Mouse (Mus musculus) forebrain, embryonic 12.5 days (tissue): ENCODE data around the gene Mast4. TPM values are rescaled to one million over a fixed set of nuclear protein-coding genes. Genes with fewer than 3 reads are reported as not detected.

Experiments used
- ATAC-seq: fragments of 200-750 bp; cut with Nextera tagmentation; 2 replicates; pipeline ENCODE4 v1.8.0; 2017; ENCODE audit warnings: moderate TSS enrichment; ENCODE audit not compliant: low FRiP score
- H3K27ac ChIP-seq: fragments of 300-500 bp; sonication (generic); 2 replicates; pipeline ENCODE4 v1.5.1; 2016; ENCODE audit warnings: mild to moderate bottlenecking
- H3K27me3 ChIP-seq: fragments of 300-500 bp; sonication (generic); 2 replicates; pipeline ENCODE4 v1.6.1; 2016; ENCODE audit warnings: mild to moderate bottlenecking
- H3K36me3 ChIP-seq: fragments of 300-500 bp; sonication (generic); replicated peaks from 2 replicates; pipeline ENCODE4 v1.6.1; 2016; ENCODE audit warnings: mild to moderate bottlenecking
- H3K4me1 ChIP-seq: fragments of 300-500 bp; sonication (generic); 2 replicates; pipeline ENCODE4 v1.6.1; 2016
- H3K4me2 ChIP-seq: fragments of 300-500 bp; sonication (generic); 2 replicates; pipeline ENCODE4 v1.6.1; 2016; ENCODE audit warnings: mild to moderate bottlenecking, moderate library complexity
- H3K4me3 ChIP-seq: fragments of 300-500 bp; sonication (generic); replicated peaks from 2 replicates; pipeline ENCODE4 v1.5.1; 2016; ENCODE audit warnings: mild to moderate bottlenecking
- H3K9ac ChIP-seq: fragments of 300-500 bp; sonication (generic); 2 replicates; pipeline ENCODE4 v1.6.1; 2016; ENCODE audit warnings: mild to moderate bottlenecking
- H3K9me3 ChIP-seq: fragments of 300-500 bp; sonication (generic); 2 replicates; pipeline ENCODE4 v1.6.1; 2016
- WGBS: fragments of 180-500 bp; shearing (Covaris S2); methylation state at CpG from one replicate; pipeline ENCODE4 v1.1.7; 2016; 5-methylcytosine and 5-hydroxymethylcytosine counted together
- polyA plus RNA-seq: library from polyadenylated mRNA; unstranded; fragments of >200 nt; fragmentation: Nextera tagmentation; extraction: Ambion mirVana; gene quantifications from 2 replicates; pipeline ENCODE4 v1.2.1, GENCODE M21; 2016

Mast4 gene
- polyA plus RNA-seq, 1 experiment from 2014 or later: 21.5 TPM

DNA sequence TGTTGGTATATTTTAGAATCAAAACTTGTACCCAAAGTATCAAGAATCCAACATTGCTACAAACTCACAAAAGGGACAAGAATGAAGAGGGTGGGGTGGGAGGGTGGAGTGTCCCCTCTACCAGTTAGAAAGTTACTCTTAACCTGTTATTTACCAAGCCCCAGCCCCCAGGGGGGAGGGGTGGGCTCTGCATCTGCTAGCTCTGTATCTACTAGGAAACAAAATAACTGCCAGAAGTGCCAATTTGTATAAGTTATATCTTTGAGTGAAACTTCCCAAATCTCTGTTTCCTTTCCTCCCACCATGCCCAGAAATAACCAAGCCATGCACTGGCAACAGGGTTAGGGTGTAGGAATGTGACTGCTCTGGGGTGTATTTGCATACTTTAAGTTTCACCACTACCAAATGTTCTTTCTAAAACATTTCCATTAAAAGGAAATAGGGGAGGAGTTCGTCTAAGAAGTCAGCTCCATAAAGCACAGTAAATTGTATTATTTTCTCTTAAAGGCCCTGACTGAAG lies 130.9 kb downstream of the Mast4 start:
- Histone ChIP-seq H3K9me3 (no peaks in the 10 kb centered on the region), H3K4me1 (peaks cover 4% of the 10 kb centered on the region; the same call in 1 of the 2 replicates), H3K27me3 (no peaks in the 10 kb centered on the region), H3K27ac (no peak overlapping the region), H3K4me2 (no peak overlapping the region), H3K4me3 (no peak overlapping the region), H3K9ac (no peak overlapping the region), H3K36me3 (no peaks in the 10 kb centered on the region)
- ATAC-seq: no peak
- WGBS: 42% methylated on average over 1 of the region's 1 CpGs

DNA sequence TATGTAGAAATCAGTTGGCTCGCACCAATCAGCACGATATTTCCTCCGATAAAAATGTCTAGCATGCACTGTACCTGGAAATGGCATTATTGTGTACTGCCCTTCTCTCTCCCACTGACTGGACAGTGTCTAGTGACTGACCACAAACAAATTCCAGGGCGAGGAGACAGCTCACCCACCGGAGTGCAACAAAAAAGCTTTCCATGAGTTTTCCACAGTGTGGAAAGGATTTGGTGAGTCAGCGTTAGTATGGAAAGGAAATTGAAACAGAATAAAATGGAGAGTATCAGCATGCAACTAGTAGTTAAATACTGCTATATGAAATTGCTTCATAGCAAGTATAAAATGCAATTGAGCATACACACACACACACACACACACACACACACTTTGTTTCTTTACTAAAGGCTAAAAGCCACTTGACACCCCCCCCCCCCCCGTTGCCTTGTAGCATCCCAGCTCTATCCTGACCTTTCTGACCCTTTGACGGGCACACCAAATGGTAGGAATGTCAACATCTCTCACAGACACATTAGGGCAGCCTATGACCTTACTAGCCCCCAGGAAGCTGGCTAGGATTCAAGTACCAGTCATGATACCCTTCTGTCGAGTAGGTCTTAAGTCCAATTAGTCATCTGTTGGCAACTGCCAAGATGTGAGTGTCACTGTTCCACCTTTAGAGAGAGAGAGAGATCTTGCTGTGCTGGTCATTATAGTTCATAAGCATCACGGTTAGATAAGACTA lies 133.1 kb downstream of the Mast4 start:
- 82% methylated on average over 10 of the region's 10 CpGs for WGBS
- no peaks in the 10 kb centered on the region for H3K36me3 ChIP-seq
- no peaks in the 10 kb centered on the region for H3K9me3 ChIP-seq
- no peak overlapping the region for H3K27ac ChIP-seq
- H3K27me3 ChIP-seq: no peaks in the 10 kb centered on the region
- no peak for ATAC-seq
- H3K9ac ChIP-seq: no peak overlapping the region
- H3K4me1 ChIP-seq: peaks cover 7% of the 10 kb centered on the region; the same call in 1 of the 2 replicates
- no peak overlapping the region for H3K4me3 ChIP-seq
- no peak overlapping the region for H3K4me2 ChIP-seq

DNA sequence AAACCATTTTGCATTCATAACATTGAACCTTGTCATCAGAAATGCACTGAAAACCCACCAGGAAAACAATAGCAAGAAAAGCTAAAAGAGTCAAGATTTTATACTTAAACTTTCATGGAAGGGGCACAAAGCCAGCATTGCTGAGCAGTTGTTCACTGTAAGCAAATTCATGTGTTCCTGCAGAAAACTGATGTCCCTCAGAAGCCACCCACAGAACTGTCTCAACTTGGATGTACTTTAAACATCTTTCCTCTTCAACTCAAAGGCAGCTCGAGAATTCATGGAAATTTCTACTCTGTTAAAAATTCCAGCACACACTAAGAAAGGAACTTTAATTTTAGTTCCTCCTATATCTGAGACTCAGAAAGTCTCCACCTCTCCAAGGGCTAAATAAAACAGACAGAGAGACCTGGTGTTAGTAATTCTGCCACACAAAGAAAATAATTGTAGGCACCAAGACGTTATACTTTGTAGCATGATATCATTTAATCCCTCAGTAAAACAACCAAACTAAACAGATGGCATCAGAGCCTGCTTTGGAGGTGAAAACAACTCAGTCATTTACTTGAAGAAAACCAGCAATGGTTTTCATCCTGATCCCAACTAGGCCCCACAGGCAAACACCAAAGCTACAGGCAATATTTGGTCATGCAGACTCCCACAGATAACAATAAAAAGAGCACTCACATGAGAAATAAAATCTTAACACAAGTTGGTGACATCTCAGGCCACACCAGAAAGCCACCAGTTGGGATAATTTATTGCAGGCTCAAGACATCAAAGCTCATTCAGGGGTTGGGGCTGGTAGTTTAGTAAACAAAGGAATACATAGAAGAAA lies 134.3 kb downstream of the Mast4 start:
- Histone ChIP-seq H3K27me3 (no peaks in the 10 kb centered on the region), H3K4me2 (no peak overlapping the region), H3K9ac (no peak overlapping the region), H3K9me3 (no peaks in the 10 kb centered on the region), H3K36me3 (no peaks in the 10 kb centered on the region), H3K4me1 (peaks cover 7% of the 10 kb centered on the region; the same call in 1 of the 2 replicates), H3K27ac (no peak overlapping the region), H3K4me3 (no peak overlapping the region)
- WGBS: 57% methylated on average over 2 of the region's 2 CpGs
- no peak for ATAC-seq

DNA sequence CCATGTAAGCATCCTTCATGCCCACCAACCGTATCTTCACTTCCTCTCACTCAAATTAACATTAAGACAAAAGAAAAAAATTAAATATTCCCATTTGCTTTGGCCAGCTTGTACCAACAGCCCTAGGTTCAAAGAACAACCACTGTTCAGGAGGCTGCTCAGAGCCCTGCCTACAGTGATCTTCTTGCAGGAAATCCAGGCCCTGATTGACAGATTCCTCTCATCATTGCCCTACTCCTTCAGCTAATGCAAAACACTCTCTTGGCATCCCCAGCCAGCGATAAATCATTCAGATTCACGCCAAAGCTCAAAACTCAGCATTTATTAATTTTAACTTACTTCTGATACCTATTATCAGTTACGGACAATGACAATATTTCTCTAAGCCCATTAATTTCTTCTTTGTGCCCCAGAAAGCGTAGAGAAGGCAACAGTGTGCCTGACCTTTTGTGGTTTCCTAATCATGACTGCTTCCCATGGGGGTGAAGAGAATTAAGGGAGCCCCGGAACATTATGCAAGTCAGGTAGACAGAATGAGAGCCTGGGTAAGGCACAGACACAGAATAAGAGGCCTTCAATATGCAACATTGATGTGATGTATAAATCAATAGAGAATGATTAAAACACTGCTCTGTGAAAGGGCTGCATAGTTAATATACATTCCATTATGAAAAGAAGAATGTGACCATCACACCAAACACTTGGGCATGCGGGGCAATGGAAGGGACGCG lies 135.9 kb downstream of the Mast4 start:
- Histone ChIP-seq H3K4me1 (0 out of 2 replicates have a peak, but pooled peaks cover 3% of the 10 kb centered on the region), H3K4me3 (no peak overlapping the region), H3K4me2 (no peak overlapping the region), H3K9ac (no peak overlapping the region), H3K9me3 (no peaks in the 10 kb centered on the region), H3K27me3 (no peaks in the 10 kb centered on the region), H3K36me3 (no peaks in the 10 kb centered on the region), H3K27ac (no peak overlapping the region)
- ATAC-seq: peak; percentile 20; the same call in 1 of the 2 replicates
- WGBS: 82% methylated on average over 9 of the region's 9 CpGs

DNA sequence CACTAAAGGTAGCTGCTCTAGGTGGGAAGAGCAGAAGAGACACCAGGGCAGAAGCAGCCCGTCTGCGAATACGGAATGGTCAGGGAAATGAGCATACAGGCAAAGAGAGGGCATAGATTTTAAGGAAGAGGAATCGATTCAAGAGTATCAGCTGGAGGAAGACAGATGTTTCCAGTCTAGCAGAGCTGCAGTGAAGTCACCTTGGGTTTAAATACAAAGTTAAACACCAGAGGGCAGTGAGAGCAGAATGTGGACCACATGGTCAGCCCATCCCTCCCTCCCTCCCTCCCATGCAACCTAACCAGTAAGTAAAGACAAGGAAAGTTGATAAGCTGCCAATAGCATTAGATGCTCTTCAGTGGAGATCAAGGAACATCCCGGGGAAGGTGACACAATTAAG lies 138.0 kb downstream of the Mast4 start:
- Histone ChIP-seq H3K36me3 (no peaks in the 10 kb centered on the region), H3K27ac (no peak overlapping the region), H3K4me3 (no peak overlapping the region), H3K9me3 (no peaks in the 10 kb centered on the region), H3K27me3 (no peaks in the 10 kb centered on the region), H3K9ac (no peak overlapping the region), H3K4me2 (no peak overlapping the region), H3K4me1 (0 out of 2 replicates have a peak, but pooled peaks cover 3% of the 10 kb centered on the region)
- 87% methylated on average over 5 of the region's 5 CpGs for WGBS
- no peak for ATAC-seq

DNA sequence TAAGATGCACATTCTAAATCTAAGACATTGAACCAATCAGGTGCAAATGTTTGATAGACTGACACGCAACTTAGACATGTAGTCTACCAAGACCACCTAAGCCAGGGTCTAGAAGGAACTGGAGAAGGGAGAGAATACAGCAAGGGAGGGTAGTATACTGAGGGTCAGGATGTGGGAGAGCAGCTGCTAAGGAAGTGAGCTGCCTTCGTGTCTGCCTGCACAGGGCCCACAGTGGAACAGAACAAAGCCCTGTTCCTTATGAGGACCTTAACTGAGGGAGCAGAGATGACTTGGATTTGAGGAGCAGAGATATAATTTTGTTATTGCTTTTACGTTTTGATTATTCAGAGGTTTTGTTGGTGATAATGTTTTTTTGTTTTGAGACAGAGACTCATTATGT lies 138.4 kb downstream of the Mast4 start:
- Histone ChIP-seq H3K4me1 (0 out of 2 replicates have a peak, but pooled peaks cover 3% of the 10 kb centered on the region), H3K27ac (no peak overlapping the region), H3K4me2 (no peak overlapping the region), H3K9ac (no peak overlapping the region), H3K36me3 (no peaks in the 10 kb centered on the region), H3K4me3 (no peak overlapping the region), H3K9me3 (no peaks in the 10 kb centered on the region), H3K27me3 (no peaks in the 10 kb centered on the region)
- ATAC-seq: no peak
- WGBS: 81% methylated on average over 3 of the region's 3 CpGs

DNA sequence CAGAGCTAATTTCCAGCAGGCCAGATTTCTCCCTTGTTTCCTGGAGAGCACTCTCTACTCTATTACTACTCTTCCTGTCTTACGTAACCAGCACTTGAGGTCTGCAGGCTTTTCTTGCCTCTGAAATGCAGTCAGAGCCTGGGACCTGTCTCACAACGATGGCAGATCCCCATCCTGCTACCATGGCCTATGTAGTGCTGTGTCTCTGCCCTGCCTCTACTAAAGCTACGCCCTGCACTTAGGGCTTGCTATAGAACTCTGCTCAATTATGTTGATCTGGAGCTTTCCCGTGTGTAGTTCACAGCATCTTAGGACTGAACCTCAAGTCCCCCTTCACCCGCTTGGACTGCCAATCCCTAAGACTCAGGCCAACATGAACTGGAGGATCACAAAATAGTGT lies 150.7 kb downstream of the Mast4 start:
- Histone ChIP-seq H3K27me3 (no peaks in the 10 kb centered on the region), H3K27ac (no peak overlapping the region), H3K9ac (no peak overlapping the region), H3K4me2 (no peak overlapping the region), H3K36me3 (no peaks in the 10 kb centered on the region), H3K9me3 (no peaks in the 10 kb centered on the region), H3K4me1 (no peaks in the 10 kb centered on the region; the same call in 1 of the 2 replicates), H3K4me3 (no peak overlapping the region)
- ATAC-seq: no peak
- WGBS: 88% methylated on average over 5 of the region's 5 CpGs

DNA sequence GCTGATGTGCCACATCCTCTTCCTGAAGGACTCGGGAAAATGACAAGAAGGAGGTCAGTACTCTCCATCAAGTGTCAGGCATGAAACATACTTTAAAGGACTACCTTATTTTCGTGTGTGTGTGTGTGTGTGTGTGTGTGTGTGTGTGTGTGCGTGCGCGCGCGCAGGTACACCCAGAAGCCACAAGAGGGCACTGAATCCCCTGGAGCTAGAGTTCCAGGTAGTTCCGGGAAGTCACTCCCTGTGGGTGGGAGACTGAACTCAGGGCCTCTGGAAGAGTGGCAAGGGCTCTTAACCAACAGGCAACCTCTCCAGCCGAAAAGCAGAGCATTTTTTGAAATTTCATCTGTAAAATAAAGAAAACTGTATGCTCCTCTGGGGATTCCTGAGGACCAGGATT lies 152.5 kb downstream of the Mast4 start:
- H3K27me3 ChIP-seq: no peaks in the 10 kb centered on the region
- no peak overlapping the region for H3K4me3 ChIP-seq
- H3K4me2 ChIP-seq: no peak overlapping the region
- WGBS: 96% methylated on average over 9 of the region's 9 CpGs
- ATAC-seq: no peak
- no peak overlapping the region for H3K9ac ChIP-seq
- H3K36me3 ChIP-seq: no peaks in the 10 kb centered on the region
- no peaks in the 10 kb centered on the region for H3K4me1 ChIP-seq
- H3K27ac ChIP-seq: no peak overlapping the region
- no peaks in the 10 kb centered on the region for H3K9me3 ChIP-seq

DNA sequence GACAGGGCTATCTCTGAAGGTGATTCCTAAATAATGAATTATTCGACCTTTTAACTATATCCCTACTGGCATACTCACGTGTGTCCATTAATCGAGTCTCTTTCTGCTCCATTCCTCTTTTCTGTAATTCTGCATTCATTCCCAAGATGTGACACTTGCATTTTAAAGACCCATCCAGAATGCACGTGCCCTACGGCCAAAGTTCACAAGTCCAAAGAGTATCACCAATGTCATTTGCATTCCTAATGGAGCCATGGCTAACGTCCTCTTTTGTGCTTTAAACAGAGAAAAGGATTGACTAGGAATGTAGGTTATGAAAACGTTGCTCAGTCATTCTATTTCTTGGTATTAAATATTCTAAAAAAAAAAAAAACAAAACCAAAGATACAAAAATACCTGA lies 157.4 kb downstream of the Mast4 start:
- ATAC-seq: no peak
- H3K9ac ChIP-seq: no peak overlapping the region
- peaks cover 5% of the 10 kb centered on the region; the same call in 1 of the 2 replicates for H3K4me1 ChIP-seq
- WGBS: 63% methylated on average over 7 of the region's 7 CpGs
- H3K27me3 ChIP-seq: no peaks in the 10 kb centered on the region
- no peak overlapping the region for H3K4me3 ChIP-seq
- H3K36me3 ChIP-seq: no peaks in the 10 kb centered on the region
- no peak overlapping the region for H3K27ac ChIP-seq
- no peak overlapping the region for H3K4me2 ChIP-seq
- H3K9me3 ChIP-seq: no peaks in the 10 kb centered on the region

DNA sequence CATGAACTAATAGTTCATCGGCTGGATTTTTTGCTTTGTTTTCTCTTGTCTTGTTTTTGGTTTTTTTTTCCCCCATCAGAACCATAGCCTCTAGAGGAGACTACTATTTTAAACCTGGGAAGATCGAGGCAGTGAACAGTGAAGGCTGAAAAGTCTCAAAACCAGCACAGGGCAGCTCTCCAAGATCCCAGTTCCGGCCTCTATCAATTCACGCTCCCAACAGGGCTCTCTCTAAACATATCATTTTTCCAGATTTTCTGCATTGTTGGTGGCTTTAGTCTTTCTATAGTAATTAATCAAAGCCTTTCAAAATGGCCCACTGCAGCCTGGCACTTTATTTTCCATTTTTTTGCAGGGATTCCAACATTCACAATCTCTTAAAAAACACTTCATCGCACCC lies 159.9 kb downstream of the Mast4 start:
- no peak for ATAC-seq
- Histone ChIP-seq H3K4me3 (no peak overlapping the region), H3K4me2 (no peak overlapping the region), H3K4me1 (peaks cover 5% of the 10 kb centered on the region; the same call in 1 of the 2 replicates), H3K27me3 (no peaks in the 10 kb centered on the region), H3K36me3 (no peaks in the 10 kb centered on the region), H3K9me3 (no peaks in the 10 kb centered on the region), H3K27ac (no peak overlapping the region), H3K9ac (no peak overlapping the region)
- 85% methylated on average over 5 of the region's 5 CpGs for WGBS

DNA sequence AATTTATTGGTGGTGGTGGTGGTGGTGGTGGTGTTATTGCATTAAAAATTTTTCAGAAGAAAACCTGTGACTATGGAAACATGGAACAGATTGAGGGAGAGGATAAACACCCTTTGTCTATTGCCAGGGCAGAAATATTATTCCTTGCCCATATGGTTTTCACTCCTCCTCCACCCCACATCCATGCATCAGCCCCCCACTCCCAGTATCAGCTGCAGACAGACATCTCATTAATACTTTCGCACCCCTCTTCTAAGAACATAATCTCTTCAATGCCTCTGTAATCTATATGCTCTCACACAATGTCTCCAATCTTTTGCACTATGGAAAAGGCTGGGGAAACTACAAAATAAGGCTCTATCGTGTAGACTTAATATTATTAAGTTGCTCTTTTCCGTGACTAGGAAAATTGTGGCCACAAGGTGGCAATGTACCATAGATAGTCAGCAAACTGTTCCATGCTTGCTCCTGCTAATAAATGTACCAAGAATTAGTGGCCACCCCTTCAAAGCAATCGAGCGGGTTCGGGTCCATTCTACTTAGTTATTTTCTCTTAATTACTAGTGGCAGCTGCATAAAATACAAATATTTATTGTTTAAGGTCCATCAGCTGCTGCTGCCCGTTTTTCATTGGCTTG lies 160.6 kb downstream of the Mast4 start:
- Histone ChIP-seq H3K9me3 (no peaks in the 10 kb centered on the region), H3K36me3 (no peaks in the 10 kb centered on the region), H3K4me3 (no peak overlapping the region), H3K4me1 (peaks cover 5% of the 10 kb centered on the region; the same call in 1 of the 2 replicates), H3K27ac (no peak overlapping the region), H3K27me3 (no peaks in the 10 kb centered on the region), H3K9ac (no peak overlapping the region), H3K4me2 (no peak overlapping the region)
- ATAC-seq: no peak; the same call in 1 of the 2 replicates
- 28% methylated on average over 7 of the region's 7 CpGs for WGBS
